Mouse (Mus musculus): ENCODE results near the gene Ccdc124.
"Not testable (repeated sequence)": the region's sequence is repeated elsewhere in the genome, so short reads cannot be mapped to it uniquely, and the experiment has no call there.

The Ccdc124 gene

GRCm38 (mm10) chr8:70822594-70822993 is 51.1 kb downstream of the Ccdc124 start:
- not testable (repeated sequence) for DNase-seq (ENCODE audit: low read depth, low spot score)

- DNase-seq (ENCODE audit: low read depth, low spot score): no peak
Observed at GRCm38 (mm10) chr8:70821992-70822391, 51.7 kb downstream of the Ccdc124 start.

GRCm38 (mm10) chr8:70821399-70821962 is 52.3 kb downstream of the Ccdc124 start:
- peak; percentile 72 for DNase-seq (ENCODE audit: low read depth, low spot score)

- no peak for DNase-seq (ENCODE audit: low read depth, low spot score)
Observed at GRCm38 (mm10) chr8:70820101-70820935, 53.4 kb downstream of the Ccdc124 start.
